Mouse (Mus musculus) frontal cortex, postnatal 10 days (tissue): ENCODE results near the gene Myl3.
A peak's percentile ranks its signal among the peaks of the same experiment; 100 is the strongest.

Experiments used
- DNase-seq, 2 experiments: peaks; one replicate each; pipeline ENCODE4 v3.0.0; 2022; ENCODE audit warnings: low spot score in 2 of 2, mixed read lengths in 1 of 2

The Myl3 gene

DNA sequence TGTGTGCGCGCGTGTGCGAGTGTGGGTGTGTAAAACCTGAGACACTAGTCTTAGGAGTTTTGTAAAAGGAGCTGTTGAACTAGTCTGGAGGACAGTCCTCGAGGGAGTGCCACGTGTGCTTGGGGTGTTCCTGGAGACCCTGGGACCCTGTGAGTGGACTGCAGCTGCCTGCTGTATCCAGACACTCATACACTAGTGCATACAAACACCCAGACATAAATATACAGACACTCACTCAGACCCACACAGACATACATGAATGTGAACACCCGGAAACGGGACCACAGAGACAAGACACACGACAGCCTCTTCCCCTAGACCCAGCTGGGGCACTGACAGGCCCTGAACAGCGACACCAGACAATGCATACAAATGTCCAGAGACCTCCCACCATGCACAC is 21.1 kb downstream of the Myl3 start:
- DNase-seq: no peak

DNA sequence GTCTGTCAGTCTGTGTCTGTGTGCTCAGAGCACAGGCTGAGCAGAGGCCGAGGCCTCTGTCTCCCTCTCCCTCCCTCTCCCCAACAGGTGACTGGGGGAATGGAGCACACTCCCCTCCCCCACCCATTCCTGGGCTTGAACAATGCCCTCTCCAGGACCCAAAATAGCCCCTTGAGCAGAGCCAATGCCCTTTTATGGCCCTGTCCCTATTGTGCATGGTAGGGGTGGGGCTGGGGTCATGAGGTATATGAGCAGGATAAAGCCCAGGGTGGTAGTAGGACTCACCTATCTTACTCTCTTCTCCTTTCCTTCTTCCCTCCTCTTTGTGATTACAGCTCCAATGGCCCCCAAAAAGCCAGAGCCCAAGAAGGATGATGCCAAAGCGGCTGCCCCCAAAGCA is 21.7 kb downstream of the Myl3 start:
- DNase-seq: no peak

DNA sequence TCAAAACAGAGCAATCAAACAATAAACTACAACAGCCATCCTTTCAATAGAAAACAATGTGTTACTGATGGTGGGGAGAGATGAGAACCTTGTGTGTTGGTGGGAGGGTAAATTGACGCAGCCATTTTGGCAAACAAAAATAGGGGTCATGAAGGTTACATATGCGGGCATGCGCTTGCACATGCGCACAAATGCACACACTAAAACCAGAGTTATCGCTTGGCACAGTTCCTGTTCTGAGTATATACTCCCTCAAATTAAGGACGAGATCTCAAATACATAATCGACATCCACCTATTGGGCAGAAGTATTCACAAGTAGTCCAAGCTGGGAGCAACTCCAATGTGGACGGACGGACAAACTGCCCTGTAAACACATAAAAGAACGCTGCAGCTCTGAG is 30.7 kb downstream of the Myl3 start:
- no peak for DNase-seq

DNA sequence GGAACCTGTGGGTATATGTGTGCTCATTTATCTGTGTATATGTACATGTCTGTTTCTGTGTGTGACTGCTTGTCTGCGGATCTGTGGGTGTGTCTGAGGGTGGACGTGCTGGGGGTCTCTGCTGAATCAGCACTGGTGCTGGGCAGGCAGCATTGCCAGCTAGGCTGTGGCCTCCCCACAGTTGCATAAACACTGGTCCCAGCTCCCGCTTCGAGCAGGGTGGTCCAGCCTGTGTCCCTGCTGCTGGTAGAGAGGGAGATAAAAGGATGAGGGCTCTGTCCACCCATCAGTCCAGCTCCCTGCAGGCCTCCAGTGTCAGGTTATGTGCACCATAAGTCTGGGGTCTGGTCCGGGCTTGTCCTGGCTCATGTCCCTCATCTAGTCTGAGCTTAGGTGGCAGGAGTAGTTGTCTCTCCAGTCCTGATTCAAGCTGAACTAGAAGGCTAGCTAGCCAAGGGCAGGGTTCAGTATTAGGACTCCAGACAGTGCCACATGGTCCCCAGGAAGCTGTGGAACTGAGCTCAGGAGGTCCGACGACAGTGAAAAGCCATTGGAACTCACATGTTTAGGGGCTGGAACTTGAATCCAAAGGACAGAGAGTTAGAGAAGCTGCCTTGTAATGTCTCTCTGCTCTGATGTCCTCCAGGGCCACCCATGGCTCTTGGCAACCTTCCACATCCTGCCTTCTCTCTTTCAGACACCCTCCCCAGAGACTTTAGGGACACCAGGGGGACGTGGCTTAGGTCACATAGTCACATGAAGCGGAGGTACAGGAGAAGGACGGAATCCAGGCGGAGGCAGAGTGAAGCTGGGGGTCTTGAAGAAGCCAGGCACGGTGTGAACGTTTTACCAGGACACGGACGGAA is 33.0 kb downstream of the Myl3 start:
- no peak for DNase-seq

DNA sequence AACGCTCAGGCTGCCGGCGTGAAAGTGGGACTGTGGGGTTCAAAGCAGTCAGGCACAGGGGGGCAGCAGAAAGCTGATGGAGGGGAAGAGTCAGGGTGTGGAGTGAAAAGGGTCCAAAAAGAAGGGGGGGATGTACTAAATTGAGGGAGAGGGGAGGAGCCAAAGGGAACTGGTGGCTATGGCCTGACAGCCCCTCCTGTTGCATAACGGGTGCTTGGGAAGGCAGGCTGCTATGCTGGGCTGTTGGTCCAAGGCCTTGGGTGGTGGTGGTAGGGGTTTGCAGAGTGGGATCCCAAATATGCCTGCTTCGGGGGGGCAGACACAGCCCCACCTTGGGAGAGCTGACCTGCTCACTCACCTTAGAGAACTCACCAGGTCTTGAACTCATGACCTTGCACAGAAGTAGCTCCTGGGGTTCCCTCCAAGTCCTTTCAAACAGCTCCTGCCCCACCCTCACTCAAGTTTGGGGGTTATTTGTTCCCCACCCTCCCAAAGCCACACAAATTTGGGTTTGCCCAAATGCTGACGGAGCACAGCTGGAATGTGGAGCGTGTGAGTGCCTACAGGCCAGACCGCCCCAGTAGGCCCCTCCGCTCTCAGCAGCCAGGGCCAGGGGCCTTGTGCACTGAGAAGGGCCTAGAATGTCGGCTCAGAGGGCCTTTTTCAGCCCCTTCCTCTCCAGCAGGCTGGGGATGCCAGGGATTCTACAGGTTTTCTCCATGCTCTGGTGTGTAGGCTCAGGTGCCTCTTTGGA is 33.8 kb downstream of the Myl3 start:
- no peak for DNase-seq

DNA sequence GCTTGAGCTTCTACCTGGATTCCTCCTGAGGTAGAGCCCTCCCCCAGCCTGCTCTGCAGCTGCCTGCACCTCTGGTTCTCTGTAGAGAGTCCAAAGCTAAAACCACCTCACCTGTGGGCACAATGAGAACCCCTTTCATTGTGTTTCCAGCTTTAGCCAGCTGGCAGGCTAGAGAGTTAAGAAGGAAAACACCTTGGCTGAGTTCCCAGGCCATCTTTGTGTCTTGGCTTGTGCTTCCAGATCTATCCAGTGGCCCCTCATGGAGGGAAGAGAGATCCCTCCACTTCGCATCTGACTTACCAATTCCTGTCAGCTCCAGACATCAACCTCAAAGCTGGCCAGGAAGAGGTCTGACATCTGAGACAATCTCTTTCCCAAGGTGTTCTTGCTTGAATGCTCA is 36.4 kb downstream of the Myl3 start:
- DNase-seq: no peak

DNA sequence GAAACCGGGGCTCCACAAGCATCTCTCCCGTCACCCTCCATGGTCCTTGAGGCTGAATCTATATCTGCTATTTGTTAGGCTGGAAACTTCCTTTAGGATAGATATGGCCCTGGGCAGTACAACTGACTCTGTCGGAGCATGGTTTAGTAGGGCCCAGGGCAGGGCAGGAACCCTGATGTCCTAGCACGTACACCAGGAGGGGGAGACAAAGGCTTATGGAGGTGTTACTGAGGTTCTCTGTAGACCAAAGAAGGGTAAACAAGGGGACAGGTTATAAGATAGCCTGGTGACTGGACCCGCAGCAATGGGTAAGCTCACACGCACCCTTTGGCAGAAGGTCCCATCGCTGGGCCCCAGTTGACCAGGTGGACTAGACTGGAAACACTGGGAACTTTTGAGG is 36.9 kb downstream of the Myl3 start:
- no peak for DNase-seq

DNA sequence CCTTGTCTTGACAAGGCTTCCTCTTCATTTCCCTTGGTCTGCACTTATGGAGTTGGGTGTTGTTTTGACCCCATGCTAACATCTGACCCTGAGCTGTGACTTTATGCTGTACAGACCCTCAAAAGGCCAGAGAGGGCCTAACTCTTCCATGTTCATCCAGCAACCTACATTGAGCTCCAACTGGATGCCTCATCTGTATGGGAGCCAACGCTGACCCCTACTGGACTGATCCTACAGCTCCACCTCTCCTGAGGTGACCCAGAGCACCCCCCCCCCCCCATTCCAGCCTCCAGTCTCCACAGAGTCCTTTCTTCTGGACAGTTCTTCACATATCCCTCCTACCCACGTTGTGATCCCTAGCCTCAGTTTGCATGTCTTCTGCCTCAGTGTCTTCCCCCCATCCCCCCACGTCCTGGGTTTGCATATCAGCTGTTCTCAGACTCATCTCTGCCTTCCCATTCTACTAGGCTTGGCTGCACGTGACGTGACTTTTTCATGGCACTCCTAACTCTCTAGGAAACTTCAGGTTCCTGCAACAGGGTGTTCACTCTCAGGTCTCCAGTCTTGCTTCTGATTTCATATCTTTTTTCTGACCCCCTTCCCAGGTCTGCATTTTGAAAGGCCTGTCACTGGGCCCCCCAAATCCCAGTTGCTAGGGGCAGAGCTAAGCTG is 37.7 kb downstream of the Myl3 start:
- DNase-seq: no peak

DNA sequence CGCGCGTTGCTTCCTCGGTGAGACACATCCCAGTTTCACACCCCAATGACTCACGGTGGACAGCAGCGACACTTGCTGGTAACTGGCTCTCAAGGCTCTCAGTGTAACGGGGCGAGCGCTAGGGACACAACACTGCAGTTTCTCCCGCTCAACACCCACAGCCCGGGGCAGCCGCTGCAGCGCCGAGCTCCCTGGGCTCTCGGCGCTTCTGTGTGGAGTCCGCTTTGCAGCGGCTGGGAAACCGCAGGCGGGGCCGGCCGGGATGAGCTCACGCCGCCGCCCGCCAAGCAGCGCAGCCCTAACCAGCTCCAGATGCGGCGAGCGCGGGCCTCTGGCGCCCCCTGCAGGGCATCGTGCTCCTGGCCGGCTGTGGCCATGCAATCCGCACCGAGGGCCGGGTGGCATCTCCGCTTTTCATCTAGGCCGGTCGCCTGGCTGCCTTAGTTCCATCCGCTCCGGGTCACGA is 39.6 kb downstream of the Myl3 start:
- peak; percentile 79 to 93 for DNase-seq

DNA sequence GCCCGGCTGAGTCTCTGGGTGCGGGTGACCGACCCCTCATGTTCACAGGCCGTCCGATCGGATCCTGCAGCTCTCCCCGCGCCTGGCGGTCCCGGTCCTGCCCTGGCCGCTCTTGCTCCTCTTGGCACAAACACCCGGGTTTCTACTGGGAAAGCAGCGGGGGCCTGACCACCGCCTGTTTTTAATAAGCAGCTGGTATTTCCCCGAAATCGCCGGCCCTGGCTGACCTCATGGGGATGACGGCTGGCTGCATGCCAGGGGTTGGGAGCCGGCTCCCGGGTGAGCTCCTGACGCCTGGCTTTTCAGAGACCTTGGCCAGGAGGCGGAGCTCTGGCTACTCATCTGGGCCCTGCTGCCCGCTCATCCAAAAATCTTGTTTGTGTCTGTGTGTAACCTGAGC is 40.1 kb downstream of the Myl3 start:
- DNase-seq: peak; percentile 80 to 81

DNA sequence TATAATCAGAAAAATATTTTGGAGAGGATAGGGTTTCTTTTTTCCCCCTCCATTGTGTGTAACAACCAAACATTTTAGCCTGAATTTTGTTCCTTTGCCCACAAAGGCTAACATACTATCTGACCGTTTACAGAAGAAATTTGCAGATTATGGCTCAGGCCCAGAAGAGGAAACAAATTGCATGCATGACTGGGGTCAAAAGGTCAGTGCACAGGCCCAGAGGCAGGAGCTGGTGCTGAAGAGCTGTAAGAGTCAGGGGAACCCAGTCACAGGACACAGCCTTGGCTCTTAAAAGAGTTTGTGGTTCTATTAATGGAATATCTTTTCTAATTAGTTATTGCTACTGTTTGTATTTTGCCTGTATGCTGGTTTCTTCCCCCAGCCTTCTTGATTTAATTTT is 42.0 kb downstream of the Myl3 start:
- no peak for DNase-seq

DNA sequence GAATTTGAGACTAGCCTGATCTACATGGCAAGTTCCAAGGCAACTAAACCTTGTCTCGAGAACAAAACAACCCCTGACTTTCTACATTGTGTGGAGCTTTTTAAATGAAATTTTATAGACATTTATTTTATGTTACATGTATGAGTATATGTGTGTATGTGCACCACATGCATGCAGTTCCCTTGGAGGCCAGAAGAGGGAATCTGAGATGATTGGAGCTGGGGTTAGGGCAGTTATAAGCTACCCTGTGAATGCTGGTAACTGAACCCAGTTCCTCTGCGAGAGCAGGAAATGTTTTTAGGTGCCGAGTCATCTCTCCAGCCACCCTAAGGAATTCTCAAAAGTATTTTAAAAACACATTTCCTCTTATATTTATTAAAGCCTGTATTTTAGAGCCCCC is 46.5 kb downstream of the Myl3 start:
- no peak for DNase-seq

DNA sequence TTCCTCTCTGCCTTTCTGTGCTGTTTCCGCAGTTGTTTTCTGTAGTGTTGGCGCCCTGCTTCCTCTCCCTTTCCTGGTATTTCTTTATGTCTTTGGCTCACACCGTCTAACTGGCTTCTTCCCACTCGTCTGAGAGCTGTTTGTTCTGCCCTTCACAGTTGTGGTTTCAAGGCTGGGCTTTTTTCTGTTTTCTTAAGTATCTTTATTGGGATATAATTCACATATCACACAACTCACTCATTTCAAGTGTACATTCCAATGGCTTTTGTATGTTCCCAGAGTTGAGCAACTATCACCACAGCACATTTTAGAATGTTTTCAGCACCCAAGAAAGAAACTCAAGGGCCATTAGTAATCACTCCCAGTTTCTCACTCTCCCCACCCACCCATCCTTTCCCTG is 48.8 kb downstream of the Myl3 start:
- no peak for DNase-seq

DNA sequence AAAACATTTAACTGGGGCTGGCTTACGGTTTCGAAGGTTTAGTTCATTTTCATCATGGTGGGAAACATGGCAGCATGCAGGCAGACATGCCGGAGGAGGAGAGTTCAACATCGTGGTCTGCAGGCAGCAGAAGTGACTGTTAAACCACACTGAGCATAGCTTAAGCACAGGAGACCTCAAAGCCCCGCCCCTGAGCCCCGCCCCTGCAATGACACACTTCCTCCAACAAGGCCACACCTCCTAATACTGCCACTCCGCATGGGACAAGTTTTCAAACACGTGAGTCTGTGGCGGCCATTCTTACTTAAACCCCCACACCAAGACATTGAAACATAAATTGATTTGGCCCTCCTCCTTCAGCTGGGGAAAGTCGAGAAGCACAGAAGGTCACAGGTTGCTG is 55.4 kb downstream of the Myl3 start:
- DNase-seq: no peak

DNA sequence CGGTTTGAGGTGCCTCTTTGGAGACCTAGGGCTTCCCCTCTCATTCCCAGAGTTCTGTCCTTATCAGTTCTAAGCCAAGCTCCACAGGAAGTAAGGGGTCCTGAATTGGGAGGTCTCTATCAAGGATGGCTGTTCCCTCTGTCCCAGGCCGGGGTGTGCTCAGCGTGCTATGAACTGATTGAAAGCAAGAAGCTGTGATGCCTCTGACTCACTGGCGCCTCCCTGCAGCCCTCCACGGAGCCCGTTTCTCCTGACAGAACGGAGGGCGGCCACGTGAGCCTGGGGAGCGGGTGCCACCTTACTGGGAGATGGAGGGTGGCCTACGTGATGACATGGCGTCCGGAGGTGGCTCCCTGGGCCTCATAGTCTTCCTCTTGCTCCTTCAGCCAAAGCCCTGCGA is 56.2 kb downstream of the Myl3 start, which contains the start of gene Prss42:
TSS of gene Prss42 (plus strand) at position 301 of the 400 bp plus-strand sequence.
- DNase-seq: no peak

DNA sequence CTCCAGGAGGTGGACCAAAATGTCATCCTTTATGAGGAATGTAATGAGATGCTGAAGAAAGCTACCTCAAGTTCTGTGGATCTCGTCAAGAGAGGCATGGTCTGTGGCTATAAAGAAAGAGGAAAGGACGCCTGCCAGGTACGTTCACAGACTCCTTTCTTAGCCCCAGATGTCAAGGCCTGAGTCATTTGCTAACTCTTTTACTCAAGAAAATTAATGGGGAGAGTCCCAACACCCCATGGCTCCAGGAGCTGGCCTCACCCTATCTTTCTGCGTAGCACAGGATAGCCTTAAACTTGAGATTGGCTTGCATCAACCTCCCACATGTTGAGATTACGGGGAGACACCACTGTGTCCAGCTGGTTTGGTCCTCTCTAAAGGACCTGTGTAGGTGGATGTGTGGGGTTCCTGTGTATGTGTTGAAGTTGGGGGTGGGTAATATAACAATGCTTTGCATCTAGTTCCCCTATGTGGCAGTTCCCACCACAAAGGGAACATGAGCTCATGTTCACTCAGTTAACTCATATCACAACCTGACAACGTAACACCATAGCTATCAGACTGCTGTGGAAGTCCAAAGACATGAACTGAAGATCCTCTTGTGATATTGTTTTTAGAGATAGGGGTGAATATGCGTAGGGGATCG is 59.3 kb downstream of the Myl3 start:
- no peak for DNase-seq

DNA sequence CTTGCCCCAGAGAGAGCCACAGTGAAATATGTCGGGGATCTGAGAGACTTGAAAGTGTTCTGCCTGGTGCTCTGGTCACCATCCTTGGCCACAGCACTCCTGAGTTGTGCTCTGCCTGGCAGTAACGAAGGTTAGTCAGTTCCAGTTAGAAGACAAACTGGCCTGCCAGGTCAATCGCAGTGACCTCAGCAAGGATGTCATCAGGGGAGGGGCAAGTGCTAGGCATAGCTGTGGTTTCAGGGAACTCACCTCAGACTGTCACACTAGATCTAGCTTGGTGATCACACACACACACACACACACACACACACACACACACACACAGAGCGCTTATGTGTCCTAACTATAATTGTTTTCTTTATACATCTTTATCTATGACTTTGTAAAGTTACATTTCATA is 61.6 kb downstream of the Myl3 start:
- DNase-seq: no peak

DNA sequence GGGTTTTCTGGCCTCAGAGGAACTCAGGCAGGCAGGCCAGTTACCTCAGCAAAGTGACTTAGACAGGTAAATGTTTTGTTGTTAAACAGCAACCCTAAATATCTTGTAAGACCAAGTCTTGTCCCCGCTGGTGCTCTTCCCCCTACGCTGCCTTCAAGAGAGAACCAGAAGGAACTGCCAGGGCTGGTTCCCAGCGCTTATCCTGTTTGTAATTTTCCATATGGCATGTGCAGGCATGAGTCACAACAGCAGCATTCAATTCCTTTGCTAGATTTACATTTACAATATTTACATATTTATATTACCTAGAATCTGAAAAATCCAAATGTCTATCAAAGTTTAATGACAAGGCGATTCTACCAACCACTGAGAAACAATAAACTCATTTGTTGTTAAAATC is 68.4 kb downstream of the Myl3 start:
- no peak for DNase-seq

DNA sequence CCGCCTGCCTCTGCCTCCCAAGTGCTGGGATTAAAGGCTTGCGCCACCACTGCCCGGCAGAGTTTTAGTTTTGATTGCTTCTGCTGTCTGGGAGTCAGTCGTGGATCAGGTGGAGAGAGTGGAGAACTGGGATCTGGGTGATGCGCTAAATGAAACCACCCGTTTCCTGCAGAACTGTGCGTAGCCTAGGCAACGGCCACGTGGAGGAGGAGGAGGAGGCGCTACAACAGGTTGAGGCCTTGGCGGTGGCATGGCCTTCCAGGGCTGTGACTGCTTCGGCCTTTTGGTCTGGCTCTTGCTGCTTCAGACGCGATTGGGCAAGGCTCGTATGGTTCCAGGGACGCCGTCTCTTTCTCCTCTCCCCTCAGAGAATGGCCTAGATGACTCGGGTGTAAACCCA is 72.1 kb downstream of the Myl3 start, which contains the start of gene Prss44:
TSS of gene Prss44 (plus strand) at position 206 of the 400 bp plus-strand sequence.
- DNase-seq: no peak
